Mouse (Mus musculus) right cerebral cortex, postnatal 25 days (tissue): ENCODE data around the gene Cstb.

Experiments used
- DNase-seq: peaks from one replicate; pipeline ENCODE4 v3.0.0; 2022

The Cstb gene

GRCm38 (mm10) chr10:78462945-78463768, 37.7 kb downstream of the Cstb start:
- DNase-seq: no peak

GRCm38 (mm10) chr10:78463769-78464167, 38.3 kb downstream of the Cstb start:
- no peak for DNase-seq

GRCm38 (mm10) chr10:78464201-78464791, 38.8 kb downstream of the Cstb start:
- no peak for DNase-seq

- DNase-seq: peak; percentile 96
Observed at GRCm38 (mm10) chr10:78464792-78465207, 39.3 kb downstream of the Cstb start, which contains the start of gene Pdxk. Pdxk (minus strand) TSS chr10:78464975.

- no peak for DNase-seq
Observed at GRCm38 (mm10) chr10:78465472-78465871, 40.0 kb downstream of the Cstb start.

- DNase-seq: no peak
Observed at GRCm38 (mm10) chr10:78466647-78467046, 41.2 kb downstream of the Cstb start.

GRCm38 (mm10) chr10:78467761-78468310, 42.4 kb downstream of the Cstb start:
- DNase-seq: no peak

GRCm38 (mm10) chr10:78470582-78471313, 45.3 kb downstream of the Cstb start:
- no peak for DNase-seq

GRCm38 (mm10) chr10:78472046-78472445, 46.6 kb downstream of the Cstb start:
- DNase-seq: no peak

- no peak for DNase-seq
Observed at GRCm38 (mm10) chr10:78473434-78473833, 48.0 kb downstream of the Cstb start.

- no peak for DNase-seq
Observed at GRCm38 (mm10) chr10:78474759-78475158, 49.3 kb downstream of the Cstb start.

- DNase-seq: no peak
Observed at GRCm38 (mm10) chr10:78476821-78477220, 51.4 kb downstream of the Cstb start.
